Mouse (Mus musculus): ENCODE measurements around the gene Tlr4. TPM values are rescaled to one million over a fixed set of nuclear protein-coding genes. Genes with fewer than 3 reads are reported as not detected.

Gene Tlr4
- polyA plus RNA-seq, 1 experiment from 2014 or later, result 1.4 TPM

DNA sequence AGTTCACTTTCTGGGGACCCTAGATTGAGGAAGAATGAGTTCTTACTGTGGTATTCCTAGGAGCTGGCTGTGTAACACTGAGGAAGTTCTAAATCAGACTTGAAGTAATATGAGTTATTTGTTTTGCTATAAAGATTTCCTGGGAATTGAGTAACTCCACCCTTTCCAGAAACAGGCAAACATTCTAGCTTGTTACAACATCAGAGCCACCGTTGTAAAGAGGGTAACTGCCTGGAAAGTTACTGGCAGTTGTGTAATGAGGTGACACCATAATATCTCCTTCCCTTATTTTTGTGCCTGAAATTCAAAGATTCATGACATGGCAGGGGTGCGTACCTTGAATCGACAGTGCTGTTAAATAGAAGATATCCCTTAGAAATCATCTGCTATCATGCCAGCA, 24.6 kb downstream of the Tlr4 start:
- Histone ChIP-seq H3K4me3 (no peak overlapping the region), H3K36me3 (no peaks in the 10 kb centered on the region), H3K4me2 (replicated peaks) (no peak overlapping the region), H3K27ac (no peak overlapping the region), H3K9ac (no peak overlapping the region), H3K4me1 (no peaks in the 10 kb centered on the region), H3K27me3 (no peaks in the 10 kb centered on the region), H3K9me3 (replicated peaks) (no peaks in the 10 kb centered on the region)
- ATAC-seq (ENCODE audit: low FRiP score), result no peak
- WGBS, result 92% methylated on average over 3 of the region's 3 CpGs

DNA sequence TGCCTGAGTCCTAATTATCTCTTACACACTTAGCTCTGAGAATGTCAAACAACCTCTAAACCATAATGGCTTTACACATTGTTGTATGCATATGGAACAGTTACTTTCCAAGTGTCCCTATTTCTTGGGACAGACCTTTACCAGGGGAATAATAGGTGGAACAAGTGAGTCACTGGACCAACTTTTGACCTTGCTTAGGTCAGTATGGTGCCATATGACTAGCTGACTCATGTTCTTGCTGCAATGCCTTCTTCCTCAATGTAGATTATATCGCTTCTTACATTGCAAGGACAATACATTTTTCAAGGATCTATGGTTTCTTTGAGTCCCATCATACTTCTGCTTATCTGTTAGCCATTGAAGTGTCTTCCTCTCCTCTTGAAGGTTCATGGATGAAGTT, 29.6 kb downstream of the Tlr4 start:
- Histone ChIP-seq H3K9me3 (replicated peaks) (no peaks in the 10 kb centered on the region), H3K27me3 (no peaks in the 10 kb centered on the region), H3K4me2 (replicated peaks) (no peak overlapping the region), H3K36me3 (no peaks in the 10 kb centered on the region), H3K27ac (no peak overlapping the region), H3K4me3 (no peak overlapping the region), H3K9ac (no peak overlapping the region), H3K4me1 (no peaks in the 10 kb centered on the region)
- no peak for ATAC-seq (ENCODE audit: low FRiP score)
- 94% methylated on average over 1 of the region's 1 CpGs for WGBS

GRCm38 (mm10) chr4:66869919-66870318, 42.5 kb downstream of the Tlr4 start:
- no peak overlapping the region for H3K9ac ChIP-seq
- no peak for ATAC-seq (ENCODE audit: low FRiP score)
- H3K27me3 ChIP-seq, result no peaks in the 10 kb centered on the region
- no peaks in the 10 kb centered on the region for H3K9me3 ChIP-seq (replicated peaks)
- WGBS, result 59% methylated on average over 7 of the region's 7 CpGs
- H3K4me3 ChIP-seq, result no peak overlapping the region
- no peak overlapping the region for H3K4me2 ChIP-seq (replicated peaks)
- H3K27ac ChIP-seq, result no peak overlapping the region
- H3K36me3 ChIP-seq, result no peaks in the 10 kb centered on the region
- 0 out of 2 replicates have a peak, but pooled peaks cover 7% of the 10 kb centered on the region for H3K4me1 ChIP-seq

DNA sequence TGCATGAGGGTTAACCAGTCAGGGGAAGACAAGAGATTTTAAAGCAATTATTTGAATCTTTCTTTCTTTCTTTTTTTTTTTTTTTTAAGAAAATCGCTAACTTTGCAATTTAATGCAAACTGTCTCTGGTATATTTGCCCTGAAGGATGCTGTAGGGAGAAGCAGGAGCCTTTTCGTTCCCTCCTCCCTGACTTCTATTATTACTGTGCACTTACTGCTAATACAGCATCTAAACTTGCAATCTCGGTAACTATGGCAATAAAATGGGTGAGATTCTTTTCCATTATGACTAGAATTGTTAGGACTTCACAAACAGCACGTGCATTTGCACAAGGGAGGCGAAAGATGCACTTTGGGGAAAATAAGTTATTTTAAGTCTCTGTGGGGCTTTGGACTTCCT, 44.6 kb downstream of the Tlr4 start:
- no peak overlapping the region for H3K4me3 ChIP-seq
- no peak for ATAC-seq (ENCODE audit: low FRiP score)
- H3K27me3 ChIP-seq, result no peaks in the 10 kb centered on the region
- H3K9me3 ChIP-seq (replicated peaks), result no peaks in the 10 kb centered on the region
- H3K36me3 ChIP-seq, result no peaks in the 10 kb centered on the region
- no peak overlapping the region for H3K9ac ChIP-seq
- 0 out of 2 replicates have a peak, but pooled peaks cover 7% of the 10 kb centered on the region for H3K4me1 ChIP-seq
- no peak overlapping the region for H3K4me2 ChIP-seq (replicated peaks)
- no peak overlapping the region for H3K27ac ChIP-seq
- 85% methylated on average over 5 of the region's 5 CpGs for WGBS

GRCm38 (mm10) chr4:66873342-66873741, 46.0 kb downstream of the Tlr4 start:
- H3K4me1 ChIP-seq, result 0 out of 2 replicates have a peak, but pooled peaks cover 7% of the 10 kb centered on the region
- ATAC-seq (ENCODE audit: low FRiP score), result no peak
- H3K4me3 ChIP-seq, result no peak overlapping the region
- no peaks in the 10 kb centered on the region for H3K9me3 ChIP-seq (replicated peaks)
- no peak overlapping the region for H3K27ac ChIP-seq
- H3K27me3 ChIP-seq, result no peaks in the 10 kb centered on the region
- H3K4me2 ChIP-seq (replicated peaks), result no peak overlapping the region
- no peak overlapping the region for H3K9ac ChIP-seq
- H3K36me3 ChIP-seq, result no peaks in the 10 kb centered on the region

- H3K9ac ChIP-seq, result no peak overlapping the region
- 82% methylated on average over 4 of the region's 4 CpGs for WGBS
- no peak overlapping the region for H3K27ac ChIP-seq
- no peak overlapping the region for H3K4me2 ChIP-seq (replicated peaks)
- ATAC-seq (ENCODE audit: low FRiP score), result no peak
- no peaks in the 10 kb centered on the region for H3K36me3 ChIP-seq
- no peaks in the 10 kb centered on the region for H3K9me3 ChIP-seq (replicated peaks)
- H3K27me3 ChIP-seq, result no peaks in the 10 kb centered on the region
- H3K4me1 ChIP-seq, result no peaks in the 10 kb centered on the region
- H3K4me3 ChIP-seq, result no peak overlapping the region
Measured at GRCm38 (mm10) chr4:66875751-66876150, 48.4 kb downstream of the Tlr4 start.

GRCm38 (mm10) chr4:66877609-66878008, 50.2 kb downstream of the Tlr4 start:
- no peak for ATAC-seq (ENCODE audit: low FRiP score)
- no peak overlapping the region for H3K9ac ChIP-seq
- no peaks in the 10 kb centered on the region for H3K36me3 ChIP-seq
- H3K4me1 ChIP-seq, result no peaks in the 10 kb centered on the region
- WGBS, result 70% methylated on average over 11 of the region's 11 CpGs
- H3K4me3 ChIP-seq, result no peak overlapping the region
- no peak overlapping the region for H3K27ac ChIP-seq
- H3K9me3 ChIP-seq (replicated peaks), result no peaks in the 10 kb centered on the region
- no peak overlapping the region for H3K4me2 ChIP-seq (replicated peaks)
- H3K27me3 ChIP-seq, result no peaks in the 10 kb centered on the region

- Histone ChIP-seq H3K27me3 (no peaks in the 10 kb centered on the region), H3K9me3 (replicated peaks) (no peaks in the 10 kb centered on the region), H3K36me3 (no peaks in the 10 kb centered on the region), H3K4me1 (no peaks in the 10 kb centered on the region), H3K4me3 (no peak overlapping the region), H3K27ac (no peak overlapping the region), H3K9ac (no peak overlapping the region), H3K4me2 (replicated peaks) (no peak overlapping the region)
- WGBS, result 86% methylated on average over 1 of the region's 1 CpGs
- ATAC-seq (ENCODE audit: low FRiP score), result no peak
Measured at GRCm38 (mm10) chr4:66881496-66881895, 54.1 kb downstream of the Tlr4 start.

- no peak for ATAC-seq (ENCODE audit: low FRiP score)
- 93% methylated on average over 5 of the region's 5 CpGs for WGBS
Measured at GRCm38 (mm10) chr4:66883264-66883663, 55.9 kb downstream of the Tlr4 start.

DNA sequence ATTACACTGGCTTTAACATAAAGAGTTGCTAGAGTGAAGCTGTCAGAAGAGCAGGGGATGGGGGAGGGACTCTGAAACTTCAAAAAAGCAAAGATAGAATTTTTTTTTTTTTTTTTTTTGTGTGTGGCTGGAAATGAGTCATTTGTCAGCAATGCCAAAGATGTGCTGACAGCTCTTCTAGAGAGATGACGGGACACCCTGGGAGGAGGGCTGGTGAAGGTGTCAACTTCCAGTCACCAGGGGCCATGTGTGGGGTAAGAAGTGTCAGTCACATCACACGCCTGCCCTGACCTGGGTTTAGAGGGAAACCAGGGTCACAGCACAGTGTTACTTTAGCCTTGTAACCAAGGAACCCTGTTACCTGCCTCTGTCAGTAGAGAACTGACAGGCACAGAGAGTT, 67.2 kb downstream of the Tlr4 start:
- Histone ChIP-seq H3K4me3 (no peak overlapping the region), H3K9ac (no peak overlapping the region), H3K4me2 (replicated peaks) (no peak overlapping the region), H3K4me1 (no peaks in the 10 kb centered on the region), H3K27me3 (no peaks in the 10 kb centered on the region), H3K9me3 (replicated peaks) (no peaks in the 10 kb centered on the region), H3K36me3 (no peaks in the 10 kb centered on the region), H3K27ac (no peak overlapping the region)
- 35% methylated on average over 2 of the region's 2 CpGs for WGBS
- no peak for ATAC-seq (ENCODE audit: low FRiP score)

More at GRCm38 (mm10) chr4:66883264-66883663, 55.9 kb downstream of the Tlr4 start:
- no peaks in the 10 kb centered on the region for H3K4me1 ChIP-seq
- no peak overlapping the region for H3K4me2 ChIP-seq (replicated peaks)
- H3K9me3 ChIP-seq (replicated peaks), result no peaks in the 10 kb centered on the region
- no peaks in the 10 kb centered on the region for H3K36me3 ChIP-seq
- H3K9ac ChIP-seq, result no peak overlapping the region
- no peaks in the 10 kb centered on the region for H3K27me3 ChIP-seq
- no peak overlapping the region for H3K4me3 ChIP-seq
- H3K27ac ChIP-seq, result no peak overlapping the region

- no peaks in the 10 kb centered on the region for H3K9me3 ChIP-seq (replicated peaks)
- H3K36me3 ChIP-seq, result no peaks in the 10 kb centered on the region
- H3K27ac ChIP-seq, result no peak overlapping the region
- no peak overlapping the region for H3K4me3 ChIP-seq
- ATAC-seq (ENCODE audit: low FRiP score), result no peak
- no peak overlapping the region for H3K4me2 ChIP-seq (replicated peaks)
- no peaks in the 10 kb centered on the region for H3K27me3 ChIP-seq
- 73% methylated on average over 7 of the region's 7 CpGs for WGBS
- no peaks in the 10 kb centered on the region for H3K4me1 ChIP-seq
- H3K9ac ChIP-seq, result no peak overlapping the region
Measured at GRCm38 (mm10) chr4:66894981-66895380, 67.6 kb downstream of the Tlr4 start.

- H3K4me3 ChIP-seq, result no peak overlapping the region
- H3K27ac ChIP-seq, result no peak overlapping the region
- H3K4me1 ChIP-seq, result no peaks in the 10 kb centered on the region
- H3K9ac ChIP-seq, result no peak overlapping the region
- no peak overlapping the region for H3K4me2 ChIP-seq (replicated peaks)
- H3K9me3 ChIP-seq (replicated peaks), result no peaks in the 10 kb centered on the region
- H3K36me3 ChIP-seq, result no peaks in the 10 kb centered on the region
- H3K27me3 ChIP-seq, result no peaks in the 10 kb centered on the region
- no peak for ATAC-seq (ENCODE audit: low FRiP score)
Measured at GRCm38 (mm10) chr4:66900126-66900525, 72.7 kb downstream of the Tlr4 start.

- Histone ChIP-seq H3K36me3 (no peaks in the 10 kb centered on the region), H3K4me2 (replicated peaks) (no peak overlapping the region), H3K4me1 (no peaks in the 10 kb centered on the region), H3K9me3 (replicated peaks) (no peaks in the 10 kb centered on the region), H3K9ac (no peak overlapping the region), H3K27ac (no peak overlapping the region), H3K4me3 (no peak overlapping the region), H3K27me3 (no peaks in the 10 kb centered on the region)
- ATAC-seq (ENCODE audit: low FRiP score), result no peak
Measured at GRCm38 (mm10) chr4:66901498-66901897, 74.1 kb downstream of the Tlr4 start.

- Histone ChIP-seq H3K4me3 (no peak overlapping the region), H3K9ac (no peak overlapping the region), H3K4me1 (no peaks in the 10 kb centered on the region), H3K27ac (no peak overlapping the region), H3K27me3 (no peaks in the 10 kb centered on the region), H3K4me2 (replicated peaks) (no peak overlapping the region), H3K36me3 (no peaks in the 10 kb centered on the region), H3K9me3 (replicated peaks) (no peaks in the 10 kb centered on the region)
- no peak for ATAC-seq (ENCODE audit: low FRiP score)
Measured at GRCm38 (mm10) chr4:66908376-66908775, 81.0 kb downstream of the Tlr4 start.
